Mouse (Mus musculus): ENCODE results near the gene Arhgap42. TPM values are rescaled to one million over a fixed set of nuclear protein-coding genes. Genes with fewer than 3 reads are reported as not detected.

Gene Arhgap42
- total RNA-seq, 4 experiments from 2014 or later = 14.4 to 17.2 (median 14.6) TPM

DNA sequence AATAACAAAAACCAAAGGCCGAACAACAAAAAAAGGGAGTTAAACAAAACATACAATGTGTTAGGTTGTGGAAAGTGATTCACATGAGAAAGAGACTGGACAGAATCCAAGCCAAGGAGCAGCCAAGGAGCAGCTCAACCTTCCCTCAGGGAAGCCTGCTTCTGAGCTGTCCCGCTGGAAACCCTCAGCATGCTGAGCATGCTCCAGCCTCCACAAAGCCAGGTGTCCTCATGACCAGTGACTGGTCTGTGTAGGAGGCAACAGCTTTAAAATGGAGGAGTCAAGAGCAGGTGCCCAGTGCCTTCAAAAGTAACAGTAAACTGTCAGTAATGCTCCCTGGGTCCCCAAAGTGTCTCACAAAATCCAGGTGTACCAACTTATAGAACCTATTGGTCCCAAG, 28.4 kb downstream of the Arhgap42 start:
- no peak for DNase-seq (ENCODE audit: low spot score in 2 of 2)

DNA sequence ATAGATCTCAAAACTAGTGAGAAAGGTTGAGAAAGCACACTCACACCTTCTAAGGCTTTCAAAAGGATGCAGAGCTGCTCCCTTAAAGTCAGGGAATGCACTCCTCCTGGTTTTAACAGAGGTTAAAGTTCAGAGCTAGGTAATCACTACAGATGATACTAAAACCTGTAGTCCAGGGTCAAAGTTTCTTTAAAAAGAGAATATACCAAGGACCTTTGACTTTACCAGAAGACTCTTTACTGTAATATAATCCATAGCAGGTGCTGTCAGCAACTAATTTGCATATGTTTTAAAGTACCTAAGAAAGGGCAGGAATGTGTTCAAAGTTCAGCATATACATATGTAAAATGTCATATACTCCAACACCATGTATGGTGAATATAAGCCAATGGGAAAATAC, 30.7 kb downstream of the Arhgap42 start:
- no peak for DNase-seq (ENCODE audit: low spot score in 2 of 2)

DNA sequence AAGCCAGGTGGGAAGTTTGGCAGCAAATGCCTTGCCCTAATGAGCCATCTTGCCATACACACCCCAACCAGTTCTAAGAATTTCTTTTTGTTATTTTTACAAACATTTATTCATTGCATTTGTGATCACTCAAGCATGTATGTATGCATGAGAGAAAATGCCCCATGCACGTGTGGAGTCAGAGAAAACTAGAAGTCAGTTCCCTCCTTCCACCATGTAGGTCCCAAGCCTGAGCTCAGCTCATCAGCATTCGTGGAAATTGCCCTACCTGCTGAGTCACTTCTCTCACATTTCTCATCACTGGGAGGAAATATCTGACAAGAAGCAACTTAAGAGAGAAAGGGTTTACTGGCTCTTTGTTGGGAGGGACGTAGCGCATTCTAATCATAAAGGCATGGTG, 31.6 kb downstream of the Arhgap42 start:
- no peak for DNase-seq (ENCODE audit: low spot score in 2 of 2)

DNA sequence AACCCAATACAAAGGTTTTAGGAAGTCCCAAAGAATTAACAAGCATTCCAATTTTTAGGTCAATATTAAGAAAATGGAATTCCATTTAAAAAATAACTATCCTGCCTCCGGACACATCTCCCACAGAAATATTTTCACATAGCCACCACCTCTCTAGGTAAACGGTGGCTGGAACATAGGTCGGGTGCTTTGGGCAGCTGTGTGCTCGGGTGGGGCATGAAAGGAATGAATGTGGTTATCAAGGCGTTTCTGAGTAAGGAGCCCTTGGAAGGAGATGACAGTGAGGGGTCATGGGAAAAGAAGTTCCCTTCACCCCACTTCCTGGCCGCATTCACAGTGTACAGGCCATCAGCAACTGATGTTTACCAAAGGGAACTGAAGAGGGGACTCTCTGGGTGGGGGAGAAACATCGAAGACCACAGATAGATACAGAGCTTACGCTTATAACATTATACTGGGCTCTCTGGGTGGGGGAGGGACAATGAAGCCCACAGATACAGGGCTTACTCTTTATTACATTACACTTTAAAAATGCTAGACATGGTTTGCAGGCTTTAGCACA, 38.0 kb downstream of the Arhgap42 start:
- no peak for DNase-seq (ENCODE audit: low spot score in 2 of 2)

DNA sequence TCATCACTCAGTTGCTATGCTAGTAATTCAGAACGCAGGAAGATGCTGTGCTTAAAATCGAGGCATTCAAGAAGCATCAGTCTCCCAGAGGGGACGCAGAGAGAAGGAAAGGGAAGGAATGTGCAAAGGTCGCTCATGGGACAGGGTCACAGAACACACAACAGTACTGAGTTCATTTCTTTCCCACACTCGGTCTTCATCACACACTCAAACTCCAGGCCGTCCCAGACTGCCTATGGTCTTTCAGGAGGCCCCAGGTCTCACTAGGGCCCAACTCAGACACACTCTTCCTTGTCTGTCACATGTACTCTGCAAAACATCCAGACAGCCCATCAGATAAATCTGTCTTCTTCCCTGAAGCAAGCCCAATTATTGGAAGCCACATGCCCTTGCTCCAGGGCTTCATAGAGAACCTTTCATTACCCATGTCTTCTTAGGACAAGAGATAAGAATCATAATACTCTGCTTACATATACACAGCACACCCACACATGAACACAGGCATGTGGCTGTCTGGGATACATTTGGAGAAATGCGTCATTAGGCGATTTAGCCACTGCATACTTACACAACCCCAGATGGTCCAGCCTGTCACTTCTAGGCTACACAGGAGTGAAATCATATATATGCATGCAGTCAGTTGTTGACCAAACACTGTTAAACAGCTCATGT, 39.6 kb downstream of the Arhgap42 start:
- DNase-seq (ENCODE audit: low spot score in 2 of 2) = no peak

DNA sequence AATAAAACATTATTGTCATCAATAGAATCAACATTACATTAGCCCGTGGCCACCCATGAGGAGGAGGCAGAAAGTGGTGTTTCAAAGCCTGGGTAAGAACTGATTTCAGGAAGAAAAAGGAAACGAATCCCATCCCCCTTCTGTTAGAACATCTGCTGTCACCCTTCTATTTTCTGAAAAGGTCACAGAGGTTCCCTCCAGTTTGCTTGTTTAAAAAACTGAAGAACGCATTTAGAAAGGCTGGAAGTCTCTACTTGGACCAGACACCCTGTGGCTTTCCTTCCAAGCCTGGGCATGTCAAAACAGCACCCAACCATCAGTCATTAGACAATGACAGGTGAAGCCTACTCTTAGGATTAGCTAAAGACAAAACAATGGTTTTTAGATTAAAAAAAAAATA, 40.3 kb downstream of the Arhgap42 start:
- no peak for DNase-seq (ENCODE audit: low spot score in 2 of 2)

DNA sequence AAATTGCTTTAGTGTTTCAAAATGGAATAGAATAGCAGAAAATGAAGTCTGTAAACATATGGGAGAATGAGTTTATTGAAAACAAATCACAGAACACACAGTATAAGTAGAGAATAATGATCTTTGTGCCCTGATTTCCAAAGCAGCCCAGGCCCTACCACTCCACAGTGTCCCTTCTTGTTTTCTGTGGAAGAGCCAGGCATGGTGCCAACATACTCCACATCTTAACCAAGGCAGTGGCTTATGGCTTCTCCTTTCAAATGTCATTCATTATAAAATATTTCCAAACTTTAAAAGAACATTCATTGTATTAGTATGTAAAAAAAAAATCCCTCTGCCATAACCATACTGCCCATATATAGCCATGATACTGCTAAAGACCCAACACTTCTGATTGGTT, 42.9 kb downstream of the Arhgap42 start:
- DNase-seq (ENCODE audit: low spot score in 2 of 2) = no peak

DNA sequence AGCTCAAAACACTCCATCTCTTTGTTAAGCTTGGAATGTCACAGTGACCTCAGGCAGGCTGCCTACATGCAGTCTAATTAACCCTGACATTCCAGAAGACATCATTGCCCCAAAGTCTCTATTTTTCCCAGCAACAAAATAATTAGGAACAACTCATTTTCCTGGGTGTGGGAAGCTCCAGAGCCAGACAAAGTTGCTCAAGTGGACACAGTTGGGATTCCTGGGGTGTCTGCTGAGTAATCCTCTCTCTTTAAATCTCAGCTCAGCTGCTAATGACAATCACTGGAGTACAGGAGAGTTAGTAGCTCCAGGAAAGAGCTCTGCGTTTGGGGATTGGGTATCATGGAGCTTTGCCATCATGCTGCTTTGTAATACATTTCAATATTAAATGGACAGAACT, 44.4 kb downstream of the Arhgap42 start:
- DNase-seq (ENCODE audit: low spot score in 2 of 2) = no peak

DNA sequence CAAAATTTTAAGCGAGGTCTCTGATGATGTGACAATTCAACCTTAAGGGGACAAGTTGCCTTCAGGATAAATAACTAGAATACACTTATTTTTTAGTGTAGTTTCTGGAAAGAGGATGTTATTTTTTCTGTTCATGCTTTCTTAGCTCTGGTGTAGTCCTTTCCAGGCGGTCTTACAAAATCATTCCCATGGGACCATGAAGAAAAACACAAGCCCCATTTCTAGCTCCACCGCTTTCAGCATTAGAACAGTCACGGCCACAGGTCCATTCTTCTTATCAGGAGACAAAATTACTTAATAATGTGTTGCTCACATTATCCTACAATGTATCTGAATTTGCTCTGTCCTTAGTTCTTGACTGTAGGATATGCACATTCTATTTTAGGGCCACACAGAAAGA, 46.2 kb downstream of the Arhgap42 start:
- DNase-seq (ENCODE audit: low spot score in 2 of 2) = no peak

DNA sequence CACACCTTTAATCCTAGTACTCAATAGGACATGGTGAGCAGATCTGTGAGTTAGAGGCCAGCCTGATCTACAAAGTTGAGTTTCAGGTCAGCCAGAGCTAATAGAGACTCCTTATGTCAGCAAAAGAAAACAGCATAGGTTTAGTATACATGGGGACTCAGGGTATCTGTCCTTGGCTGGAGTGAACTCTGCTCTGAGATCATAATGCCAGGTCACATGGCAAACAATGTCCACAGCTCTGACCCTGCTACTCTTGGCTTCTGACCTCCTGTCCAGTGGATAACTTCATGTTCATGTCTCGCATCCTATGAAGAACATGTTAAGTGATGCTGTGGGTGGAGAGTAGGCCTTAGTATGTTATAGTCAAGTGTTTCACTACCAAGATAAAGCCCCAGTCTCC, 48.1 kb downstream of the Arhgap42 start:
- DNase-seq (ENCODE audit: low spot score in 2 of 2) = no peak

DNA sequence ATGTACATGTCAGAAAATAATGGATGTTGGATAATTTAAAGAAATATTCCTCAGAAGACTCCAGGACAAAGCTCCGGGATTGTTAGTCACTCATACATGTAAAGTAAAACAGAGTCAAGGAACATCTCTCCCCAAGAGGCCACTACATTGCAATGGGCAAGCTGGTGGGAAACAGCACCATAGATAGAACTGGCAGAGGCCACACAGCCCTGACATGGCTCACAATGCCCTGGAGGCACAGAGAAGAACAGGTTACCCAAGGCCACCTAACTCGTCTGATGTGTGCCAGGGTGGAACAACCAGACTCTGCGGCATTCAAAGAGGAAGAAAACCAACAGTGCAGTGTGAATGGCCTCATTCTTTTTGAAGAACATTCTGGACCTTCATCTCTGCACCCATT, 50.7 kb downstream of the Arhgap42 start:
- DNase-seq (ENCODE audit: low spot score in 2 of 2) = no peak

DNA sequence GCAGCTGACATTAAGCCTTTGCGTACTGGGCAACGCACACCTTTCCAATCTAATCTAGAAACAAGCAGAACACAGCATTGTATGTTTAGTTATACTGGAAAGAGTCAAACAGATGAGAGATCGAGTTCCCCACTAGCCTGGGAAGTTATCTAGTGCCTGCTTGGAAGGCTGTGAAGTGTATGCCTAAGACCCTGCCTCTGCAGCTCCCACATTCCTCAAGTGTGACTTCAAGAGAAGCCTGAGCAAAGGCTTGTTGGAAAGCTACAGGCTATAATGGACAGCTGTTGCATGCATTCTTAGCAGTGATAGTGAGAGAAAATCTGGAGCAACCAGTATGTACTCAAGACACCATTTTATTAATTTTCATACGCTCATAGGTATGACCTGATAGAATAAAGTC, 61.2 kb downstream of the Arhgap42 start:
- DNase-seq (ENCODE audit: low spot score in 2 of 2) = no peak

DNA sequence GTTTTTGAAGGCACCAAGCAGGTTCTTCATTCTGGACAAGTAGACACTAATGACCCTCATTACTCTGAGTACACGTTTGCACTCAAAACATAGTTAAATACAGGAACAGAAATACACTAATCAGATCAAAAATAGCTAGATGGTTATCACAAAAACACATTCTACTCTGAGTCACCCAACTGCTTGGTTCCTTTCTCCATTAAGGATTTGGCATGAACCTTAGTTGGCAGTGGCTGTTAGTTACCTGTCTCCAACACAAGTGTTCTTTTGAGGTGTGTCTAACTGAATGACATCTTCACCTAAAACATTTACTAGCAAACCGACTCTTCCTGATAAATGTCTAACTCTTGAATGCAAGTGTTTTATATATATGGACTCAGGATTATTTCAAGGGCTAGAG, 64.0 kb downstream of the Arhgap42 start:
- DNase-seq (ENCODE audit: low spot score in 2 of 2) = no peak

DNA sequence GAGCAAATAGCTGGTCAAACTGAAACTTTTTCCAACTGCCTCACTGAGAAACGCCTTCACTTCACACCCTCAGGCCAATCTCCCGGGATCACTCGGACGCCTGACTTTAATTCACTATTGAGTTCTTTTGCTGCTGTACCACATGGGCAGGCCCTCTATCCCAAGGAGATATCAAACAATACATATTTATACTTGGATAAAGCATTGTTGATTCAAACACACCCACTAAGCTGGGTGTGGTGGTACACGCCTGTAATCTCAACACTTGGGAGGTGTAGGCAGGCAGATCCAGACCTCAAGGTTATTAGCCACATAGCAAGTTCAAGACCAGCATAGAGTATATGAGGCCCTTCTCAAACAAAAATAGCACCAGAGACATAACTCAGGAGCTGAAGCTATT, 64.7 kb downstream of the Arhgap42 start:
- no peak for DNase-seq (ENCODE audit: low spot score in 2 of 2)

DNA sequence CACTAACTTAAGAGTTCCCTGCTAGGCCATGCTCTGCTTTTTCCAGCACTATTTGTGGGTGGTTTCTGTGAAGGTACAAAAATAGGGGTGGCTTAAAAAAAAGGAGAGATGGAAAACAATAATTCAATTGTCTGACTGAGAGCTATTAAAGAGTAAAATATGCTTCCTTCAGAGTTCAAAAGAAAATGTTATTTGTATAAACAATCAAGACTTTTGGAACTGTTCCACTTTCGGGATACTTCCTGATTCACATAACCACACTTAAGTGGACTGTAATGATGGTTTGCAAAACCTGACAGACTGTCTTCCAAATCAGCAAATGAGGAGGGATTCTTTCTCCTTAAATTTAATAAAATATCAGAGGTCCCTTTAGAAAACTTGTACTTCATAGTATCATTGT, 65.8 kb downstream of the Arhgap42 start:
- no peak for DNase-seq (ENCODE audit: low spot score in 2 of 2)

DNA sequence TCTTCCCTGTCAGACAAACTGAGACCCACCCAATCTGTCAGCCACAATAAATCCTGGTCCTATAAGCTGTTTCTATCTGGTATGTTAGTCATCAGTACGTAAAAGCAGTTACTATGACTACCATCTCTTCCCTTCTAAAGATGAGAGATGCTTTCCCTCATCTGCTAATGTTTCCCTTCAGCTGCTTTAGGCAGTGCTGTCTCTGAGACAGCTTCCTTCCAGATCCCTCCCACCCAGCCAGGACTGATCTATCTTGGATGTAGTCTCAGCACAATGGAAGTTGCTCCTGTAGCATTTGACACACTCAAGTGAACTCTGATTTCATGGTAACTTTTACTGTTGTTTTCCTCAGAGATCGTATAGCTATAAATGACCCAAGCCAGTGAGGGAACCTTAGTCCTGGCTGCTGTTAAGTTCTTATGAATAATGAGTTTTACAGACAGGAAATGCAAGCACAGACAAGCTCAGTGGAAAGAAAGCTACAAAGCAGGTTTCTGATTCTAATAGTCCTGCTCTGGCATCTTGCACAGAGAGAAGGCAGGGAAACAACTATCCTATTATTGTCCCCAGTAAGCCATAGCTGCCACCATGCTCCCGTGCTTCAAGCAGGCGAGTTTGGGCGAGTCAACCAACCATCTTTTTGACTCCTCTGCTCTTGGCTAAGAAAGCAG, 67.6 kb downstream of the Arhgap42 start:
- DNase-seq (ENCODE audit: low spot score in 2 of 2) = no peak

DNA sequence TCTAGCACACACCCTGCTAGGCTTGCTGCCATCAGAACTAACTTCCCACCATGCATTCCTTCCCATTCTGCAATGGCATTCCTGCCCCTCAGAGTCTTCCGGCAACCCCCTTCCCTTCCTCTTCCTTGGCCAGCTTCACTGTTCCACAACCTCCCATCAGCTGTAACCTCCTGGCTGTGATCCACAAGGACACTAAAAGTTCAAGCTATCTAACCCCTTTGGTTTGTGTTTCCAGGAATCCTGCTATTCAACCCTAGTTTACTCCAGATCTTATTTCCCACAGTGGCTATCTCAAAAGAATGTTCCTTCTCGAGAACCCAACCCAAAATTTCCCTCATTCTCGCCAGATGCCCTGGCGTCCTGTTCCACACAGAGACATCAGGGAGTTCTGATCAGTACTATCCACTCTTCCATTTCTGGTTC, 73.2 kb downstream of the Arhgap42 start:
- no peak for DNase-seq (ENCODE audit: low spot score in 2 of 2)

DNA sequence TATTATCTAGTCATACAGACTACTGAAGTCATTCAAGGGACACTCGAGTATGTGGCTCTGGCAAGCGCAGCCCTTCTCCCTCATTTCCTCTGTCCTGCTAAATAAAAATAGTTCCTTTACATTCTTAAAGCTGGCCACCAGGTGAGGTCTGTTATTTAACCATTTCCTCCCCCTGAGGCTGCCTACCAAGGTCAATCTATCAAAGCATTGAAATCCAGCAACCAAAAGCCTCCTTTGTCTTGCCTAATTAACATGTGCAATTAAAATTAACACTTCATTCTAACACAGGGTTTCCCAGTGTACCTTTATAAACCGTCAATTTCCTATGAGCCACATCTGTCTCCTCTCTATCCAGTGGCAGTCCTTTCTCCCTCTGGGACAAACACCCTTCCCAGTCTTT, 78.2 kb downstream of the Arhgap42 start:
- DNase-seq (ENCODE audit: low spot score in 2 of 2) = no peak

DNA sequence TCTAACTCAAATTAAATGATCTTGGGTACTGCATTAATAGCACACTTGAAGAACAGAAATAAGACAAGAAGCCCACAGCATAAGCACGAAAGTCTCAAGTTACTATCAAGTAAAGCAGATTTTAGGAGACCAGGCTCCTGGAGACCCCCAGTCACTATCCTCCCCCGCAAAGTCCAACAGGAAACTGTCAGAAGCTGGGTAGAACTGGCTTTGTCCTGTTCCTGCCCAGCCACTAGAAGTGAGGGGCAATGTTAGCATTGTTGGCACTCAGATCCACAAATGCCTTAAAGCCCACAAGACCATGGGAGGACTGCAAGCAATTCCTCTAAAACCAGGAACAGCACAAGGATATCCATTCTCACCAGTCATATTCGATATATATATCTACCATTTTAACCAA, 80.7 kb downstream of the Arhgap42 start:
- no peak for DNase-seq (ENCODE audit: low spot score in 2 of 2)

DNA sequence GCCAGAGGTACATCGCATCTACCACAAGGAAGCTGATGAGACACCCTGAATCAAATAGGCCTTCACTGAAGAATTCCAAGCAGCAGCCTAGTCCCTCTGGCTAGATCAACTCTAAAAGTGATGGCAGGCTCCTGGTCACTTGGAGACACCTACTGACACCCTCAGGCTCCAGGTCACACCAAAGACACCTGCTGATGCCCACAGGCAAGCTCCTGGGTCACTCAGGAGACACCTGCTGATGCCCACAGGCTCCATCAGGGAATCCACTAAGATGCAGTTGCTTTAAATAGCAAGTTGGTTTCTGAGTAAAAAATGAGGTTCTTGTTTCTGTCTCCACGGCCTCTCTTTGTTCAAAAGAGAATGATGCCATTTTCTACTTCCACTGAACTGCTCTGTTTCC, 81.5 kb downstream of the Arhgap42 start:
- DNase-seq (ENCODE audit: low spot score in 2 of 2) = no peak

DNA sequence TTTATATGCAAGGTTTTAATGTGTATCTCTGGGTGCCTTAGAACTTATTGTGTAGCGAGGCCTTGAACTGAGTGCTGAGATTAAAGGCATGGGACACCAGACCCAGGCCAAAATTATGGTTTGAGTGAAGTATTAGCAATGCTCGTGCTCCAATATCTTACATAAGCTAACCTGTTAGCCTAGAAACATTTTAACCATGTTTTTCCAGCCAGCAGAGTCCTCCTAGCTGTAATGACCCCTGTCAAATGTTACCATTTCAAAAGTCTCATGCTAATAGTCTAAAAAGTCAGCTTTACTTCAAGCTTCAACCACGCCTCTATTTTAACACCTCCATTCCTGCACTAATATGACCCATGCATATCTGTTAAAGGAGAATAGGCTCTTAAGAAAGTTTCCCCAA, 84.3 kb downstream of the Arhgap42 start:
- DNase-seq (ENCODE audit: low spot score in 2 of 2) = no peak

DNA sequence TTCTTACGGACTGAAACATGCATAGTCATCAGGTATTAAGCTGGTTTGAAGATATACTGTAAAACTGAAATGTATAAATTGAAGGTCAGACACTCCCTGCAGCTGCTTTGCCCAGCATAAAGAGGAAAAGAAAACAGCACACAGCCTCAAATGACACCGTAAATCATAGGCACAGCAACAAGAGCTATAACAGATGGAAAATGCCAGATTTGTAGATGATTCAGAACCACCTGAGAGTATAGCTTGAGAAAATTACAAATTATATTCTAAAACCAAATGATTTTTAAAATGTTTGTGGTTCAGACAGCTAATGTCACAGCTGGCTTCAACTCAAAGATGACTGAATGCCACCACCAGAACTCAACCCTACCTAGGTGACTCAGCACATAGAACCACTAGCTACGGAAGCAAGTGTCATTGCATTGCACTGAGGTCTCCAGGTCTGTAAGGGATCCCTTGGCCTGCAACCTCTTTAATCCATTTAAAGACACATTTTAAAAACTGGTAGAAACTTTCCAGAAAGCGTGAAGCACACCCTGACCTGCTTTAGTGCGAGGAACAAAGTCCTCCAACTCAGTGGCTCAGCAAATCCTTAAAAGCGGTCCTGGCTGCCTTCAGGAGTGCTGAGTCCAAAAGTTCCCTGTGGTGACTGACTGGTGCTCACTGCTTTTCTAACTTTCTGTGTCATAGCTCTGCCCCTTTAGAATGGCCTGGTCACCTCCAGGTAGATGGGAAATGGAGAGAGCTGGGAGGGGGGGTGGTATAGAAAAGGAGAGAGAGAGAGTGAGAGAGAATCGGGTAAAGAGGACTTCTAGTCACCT, 94.4 kb downstream of the Arhgap42 start:
- no peak for DNase-seq (ENCODE audit: low spot score in 2 of 2)
